Mouse (Mus musculus) limb, embryonic 12.5 days (tissue): ENCODE results near the gene Astn2. TPM values are rescaled to one million over a fixed set of nuclear protein-coding genes. Genes with fewer than 3 reads are reported as not detected.
A peak's percentile ranks its signal among the peaks of the same experiment; 100 is the strongest.

Source experiments
- ATAC-seq: fragments of 200-750 bp; cut with Nextera tagmentation; 2 replicates; pipeline ENCODE4 v1.8.0; 2017; ENCODE audit warnings: low read depth, moderate TSS enrichment; ENCODE audit not compliant: insufficient number of reproducible peaks, insufficient read depth, low FRiP score, low TSS enrichment
- H3K27ac ChIP-seq: fragments of 300-500 bp; sonication (generic); 2 replicates; pipeline ENCODE4 v1.5.1; 2016; ENCODE audit warnings: mild to moderate bottlenecking, moderate library complexity
- H3K27me3 ChIP-seq: fragments of 300-500 bp; sonication (generic); 2 replicates; pipeline ENCODE4 v1.6.1; 2016; ENCODE audit warnings: mild to moderate bottlenecking, moderate library complexity
- H3K36me3 ChIP-seq: fragments of 300-500 bp; sonication (generic); 2 replicates; pipeline ENCODE4 v1.6.1; 2016; ENCODE audit warnings: mild to moderate bottlenecking, moderate library complexity
- H3K4me1 ChIP-seq: fragments of 300-500 bp; sonication (generic); replicated peaks from 2 replicates; pipeline ENCODE4 v1.6.1; 2016
- H3K4me2 ChIP-seq: fragments of 300-500 bp; sonication (generic); 2 replicates; pipeline ENCODE4 v1.6.1; 2016; ENCODE audit warnings: mild to moderate bottlenecking, moderate library complexity
- H3K4me3 ChIP-seq: fragments of 300-500 bp; sonication (generic); replicated peaks from 2 replicates; pipeline ENCODE4 v1.5.1; 2016; ENCODE audit warnings: mild to moderate bottlenecking
- H3K9ac ChIP-seq: fragments of 300-500 bp; sonication (generic); replicated peaks from 2 replicates; pipeline ENCODE4 v1.6.1; 2016; ENCODE audit warnings: mild to moderate bottlenecking, moderate library complexity
- H3K9me3 ChIP-seq: fragments of 300-500 bp; sonication (generic); 2 replicates; pipeline ENCODE4 v1.6.1; 2016; ENCODE audit warnings: mild to moderate bottlenecking, moderate library complexity
- WGBS: fragments of 180-500 bp; shearing (Covaris S2); methylation state at CpG from one replicate; pipeline ENCODE4 v1.1.7; 2016; 5-methylcytosine and 5-hydroxymethylcytosine counted together
- polyA plus RNA-seq: library from polyadenylated mRNA; unstranded; fragments of >200 nt; fragmentation: Nextera tagmentation; extraction: Ambion mirVana; gene quantifications from 2 replicates; pipeline ENCODE4 v1.2.1, GENCODE M21; 2016

Gene Astn2
- polyA plus RNA-seq, 1 experiment from 2014 or later = 1.6 TPM

DNA sequence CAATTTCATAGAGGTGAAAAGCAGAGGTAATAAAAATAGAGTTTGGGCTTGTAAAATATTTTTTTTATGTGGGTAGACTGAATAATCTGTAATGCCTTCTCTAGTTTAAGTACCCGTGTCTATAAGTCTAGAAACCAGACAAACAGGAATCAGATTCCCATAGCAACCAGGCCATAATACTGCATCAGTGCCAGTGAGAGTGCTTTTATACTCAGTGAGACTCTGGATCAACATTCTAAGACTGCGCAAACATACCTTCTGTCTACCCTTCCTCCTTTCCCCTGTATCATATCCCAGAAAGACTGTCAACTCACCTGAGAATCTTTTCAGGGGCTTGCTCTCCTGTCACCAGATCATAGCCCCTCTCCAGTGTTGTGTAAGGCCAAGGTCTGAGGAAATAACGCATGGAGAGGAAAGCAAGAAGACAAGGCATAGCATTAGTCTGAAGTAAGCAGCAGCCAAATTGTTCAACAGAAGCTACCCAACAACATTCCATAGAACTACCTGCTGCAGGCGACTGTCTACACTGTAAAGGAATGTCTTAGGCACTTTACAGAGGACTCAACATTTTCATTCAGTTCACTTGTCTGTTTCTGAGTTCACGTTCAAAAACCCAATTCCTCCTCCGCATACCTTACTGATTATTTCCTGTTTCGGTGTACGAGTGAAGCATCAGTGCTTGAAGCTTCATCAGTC, 492.0 kb downstream of the Astn2 start:
- peak; percentile 80; the same call in 1 of the 2 replicates for ATAC-seq
- WGBS = 71% methylated on average over 8 of the region's 8 CpGs
- Histone ChIP-seq H3K4me2 (no peak overlapping the region), H3K9me3 (no peaks in the 10 kb centered on the region), H3K27ac (peak overlapping the region; percentile 54; the same call in 1 of the 2 replicates), H3K9ac (no peak overlapping the region), H3K27me3 (no peaks in the 10 kb centered on the region), H3K36me3 (no peaks in the 10 kb centered on the region), H3K4me3 (no peak overlapping the region), H3K4me1 (peaks cover 13% of the 10 kb centered on the region)

DNA sequence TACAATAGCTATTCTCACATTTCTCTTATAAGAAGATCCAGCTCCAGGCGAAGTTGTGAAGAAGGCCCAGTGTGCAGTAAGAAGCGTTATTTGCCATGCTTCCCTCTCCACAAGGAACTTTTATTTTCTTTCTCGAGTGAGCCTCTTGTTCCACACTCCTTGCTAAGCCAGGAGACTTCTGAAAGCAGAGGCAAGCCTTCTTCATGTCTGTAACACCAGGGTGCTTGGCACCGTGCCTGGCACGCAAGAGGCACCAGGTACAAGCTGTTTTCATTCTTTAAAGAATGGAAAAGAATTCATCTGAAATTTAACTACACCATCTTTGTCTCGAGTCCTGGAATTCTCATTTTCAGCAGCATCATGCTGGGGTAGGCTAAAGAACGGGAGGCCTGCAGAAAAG, 496.8 kb downstream of the Astn2 start:
- 70% methylated on average over 7 of the region's 7 CpGs for WGBS
- no peak overlapping the region for H3K9ac ChIP-seq
- H3K4me3 ChIP-seq = no peak overlapping the region
- H3K4me1 ChIP-seq = peaks cover 11% of the 10 kb centered on the region
- no peaks in the 10 kb centered on the region for H3K36me3 ChIP-seq
- no peak overlapping the region for H3K4me2 ChIP-seq
- no peak overlapping the region for H3K27ac ChIP-seq
- no peaks in the 10 kb centered on the region for H3K9me3 ChIP-seq
- H3K27me3 ChIP-seq = no peaks in the 10 kb centered on the region
- no peak for ATAC-seq

DNA sequence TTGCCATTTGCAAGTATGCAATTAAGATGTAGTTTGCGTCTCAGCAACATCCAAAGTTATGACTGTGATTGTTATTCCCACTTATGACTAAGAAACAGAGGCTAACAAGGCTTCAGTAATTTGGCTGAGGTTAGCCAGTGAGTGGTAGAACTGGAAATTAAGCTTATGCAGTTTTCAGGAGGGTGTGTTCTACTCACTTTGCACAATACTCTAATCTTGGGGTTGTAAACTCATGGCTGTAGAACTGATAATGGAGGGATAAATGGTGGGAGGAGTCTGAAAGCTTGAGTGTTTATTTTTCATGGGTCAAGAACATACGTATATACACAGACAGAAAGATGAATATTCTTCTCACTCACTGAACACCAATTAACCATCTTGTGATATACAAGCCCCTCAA, 499.4 kb downstream of the Astn2 start:
- Histone ChIP-seq H3K9me3 (no peaks in the 10 kb centered on the region), H3K4me1 (no peaks in the 10 kb centered on the region; the same call in 1 of the 2 replicates), H3K27me3 (no peaks in the 10 kb centered on the region), H3K9ac (no peak overlapping the region), H3K4me3 (no peak overlapping the region), H3K36me3 (no peaks in the 10 kb centered on the region), H3K27ac (no peak overlapping the region), H3K4me2 (no peak overlapping the region)
- ATAC-seq = no peak
- 82% methylated on average over 2 of the region's 2 CpGs for WGBS

DNA sequence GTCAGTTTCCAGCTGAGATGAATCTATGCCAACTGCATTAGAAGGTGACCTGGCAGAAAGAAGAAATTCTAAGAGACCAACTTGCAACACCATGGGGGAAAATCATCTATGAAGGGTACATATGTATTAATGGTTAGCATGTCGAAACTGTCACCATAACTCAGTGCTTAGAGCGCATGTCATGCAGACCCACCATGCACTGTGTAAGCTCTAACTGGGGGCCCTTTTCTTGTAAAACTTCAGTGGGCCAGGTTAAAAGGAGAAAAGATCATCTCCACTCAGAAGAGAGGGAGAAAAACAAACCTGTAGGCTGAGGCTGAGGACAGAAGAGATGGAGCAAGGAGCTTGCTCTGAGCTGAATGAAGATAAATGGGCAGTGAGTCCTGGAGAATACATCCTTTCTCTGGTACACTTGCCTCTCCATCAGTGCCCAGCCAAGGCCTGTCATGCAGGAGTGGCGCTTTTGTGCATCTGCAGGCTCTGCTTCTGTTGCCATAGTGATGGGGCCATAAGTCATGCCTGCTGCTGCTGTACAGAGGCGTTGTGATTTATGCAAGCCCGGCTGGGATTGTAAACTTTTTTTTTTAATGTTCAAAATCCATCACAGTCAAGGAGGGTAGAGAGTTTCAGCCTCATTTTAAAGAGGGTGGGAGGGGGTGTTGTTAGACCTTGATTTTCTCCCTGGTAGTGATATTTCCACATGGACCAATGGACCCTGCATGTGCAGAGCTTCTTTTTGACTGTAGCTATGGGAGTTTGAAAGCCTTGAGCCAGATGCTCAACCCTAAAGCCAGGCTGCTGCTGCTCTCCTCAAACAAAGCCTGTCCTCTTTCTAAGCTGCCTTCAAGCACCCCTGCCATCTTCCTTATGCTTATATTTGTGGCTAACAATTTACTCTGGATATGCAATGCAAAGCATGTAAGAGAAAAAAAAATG, 508.1 kb downstream of the Astn2 start:
- H3K36me3 ChIP-seq = no peaks in the 10 kb centered on the region
- peaks cover 8% of the 10 kb centered on the region for H3K4me1 ChIP-seq
- no peak overlapping the region for H3K9ac ChIP-seq
- H3K4me3 ChIP-seq = no peak overlapping the region
- WGBS = 36% methylated on average over 5 of the region's 5 CpGs
- no peak overlapping the region for H3K4me2 ChIP-seq
- H3K27me3 ChIP-seq = 0 out of 2 replicates have a peak, but pooled peaks cover 3% of the 10 kb centered on the region
- peak; percentile 91 for ATAC-seq
- H3K27ac ChIP-seq = no peak overlapping the region
- no peaks in the 10 kb centered on the region for H3K9me3 ChIP-seq

DNA sequence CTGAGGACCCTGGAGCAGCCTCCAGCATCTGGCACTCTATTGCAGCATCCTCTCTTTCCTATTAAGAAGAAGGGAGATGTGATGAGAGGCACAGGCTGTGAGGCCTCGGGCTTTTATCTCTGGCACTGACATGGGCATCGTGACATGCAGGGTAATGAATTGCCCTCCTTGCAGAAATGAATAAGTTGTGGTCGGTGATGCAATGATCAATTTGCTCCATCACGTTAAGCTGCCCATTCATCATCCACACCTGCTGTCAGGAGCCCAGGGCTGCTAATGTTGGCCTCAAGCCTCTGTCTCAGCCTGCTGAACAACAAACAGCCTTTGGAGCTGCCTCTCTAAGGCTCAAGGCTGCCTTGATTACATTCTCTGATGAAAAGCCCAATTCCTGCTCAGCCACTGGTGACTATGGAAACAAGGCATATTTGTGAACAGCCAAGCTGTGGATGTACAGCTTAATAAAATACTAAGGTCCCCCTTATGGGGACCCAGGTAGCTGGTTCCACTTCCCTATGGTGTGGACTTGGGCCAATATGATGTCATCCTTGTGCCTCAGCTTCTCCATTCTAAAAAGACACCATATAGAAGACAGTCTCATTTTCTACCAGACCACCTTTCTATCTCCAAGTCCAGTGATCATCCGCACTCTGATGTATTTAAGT, 515.9 kb downstream of the Astn2 start:
- H3K4me3 ChIP-seq = no peak overlapping the region
- 43% methylated on average over 5 of the region's 5 CpGs for WGBS
- H3K36me3 ChIP-seq = no peaks in the 10 kb centered on the region
- ATAC-seq = no peak
- H3K4me1 ChIP-seq = no peaks in the 10 kb centered on the region
- no peak overlapping the region for H3K4me2 ChIP-seq
- H3K27me3 ChIP-seq = no peaks in the 10 kb centered on the region
- no peak overlapping the region for H3K27ac ChIP-seq
- H3K9ac ChIP-seq = no peak overlapping the region
- H3K9me3 ChIP-seq = no peaks in the 10 kb centered on the region

DNA sequence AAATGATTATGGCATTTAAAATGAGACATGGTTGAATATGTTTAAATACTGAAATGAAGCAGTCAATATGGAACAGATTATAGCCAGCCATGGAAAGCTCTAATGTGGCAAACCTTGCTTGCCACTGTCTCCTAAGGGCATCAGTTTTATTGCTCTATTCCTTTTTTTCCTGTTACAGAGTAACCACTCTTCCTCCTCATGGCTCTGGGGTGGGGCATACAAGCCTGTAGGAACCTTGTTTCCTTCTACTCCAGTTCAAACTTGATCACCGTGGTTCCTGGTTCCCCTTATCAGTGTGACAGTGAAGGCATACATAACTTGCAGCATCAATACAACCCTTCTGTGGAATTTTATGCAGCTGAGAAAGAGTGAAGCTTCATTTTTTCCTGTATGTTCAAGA, 517.5 kb downstream of the Astn2 start:
- WGBS = 76% methylated on average over 1 of the region's 1 CpGs
- Histone ChIP-seq H3K9me3 (no peaks in the 10 kb centered on the region), H3K4me2 (no peak overlapping the region), H3K4me3 (no peak overlapping the region), H3K27me3 (no peaks in the 10 kb centered on the region), H3K36me3 (no peaks in the 10 kb centered on the region), H3K4me1 (no peaks in the 10 kb centered on the region), H3K9ac (no peak overlapping the region), H3K27ac (no peak overlapping the region)
- ATAC-seq = no peak

DNA sequence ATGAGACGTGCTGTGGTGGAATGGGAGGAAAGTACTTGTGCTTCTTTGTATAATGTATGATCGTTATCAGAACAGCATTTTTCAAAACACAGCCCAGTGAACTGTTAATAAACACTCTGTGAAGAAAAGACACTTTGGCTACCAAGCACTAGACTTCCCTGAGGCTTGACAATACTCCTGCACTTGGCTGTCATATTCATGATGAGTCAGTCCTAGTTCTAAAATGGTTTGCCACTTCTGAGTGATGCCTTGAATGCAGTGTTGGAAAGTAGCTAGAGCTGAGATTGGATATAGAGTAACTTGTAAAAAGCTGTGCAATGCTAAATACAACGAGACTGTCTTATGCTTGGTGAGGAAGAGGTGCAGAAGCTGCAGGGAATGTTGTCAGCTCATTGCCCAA, 518.5 kb downstream of the Astn2 start:
- no peaks in the 10 kb centered on the region for H3K27me3 ChIP-seq
- H3K27ac ChIP-seq = no peak overlapping the region
- ATAC-seq = no peak
- H3K4me1 ChIP-seq = no peaks in the 10 kb centered on the region
- no peak overlapping the region for H3K9ac ChIP-seq
- H3K36me3 ChIP-seq = no peaks in the 10 kb centered on the region
- 77% methylated on average over 3 of the region's 3 CpGs for WGBS
- H3K4me3 ChIP-seq = no peak overlapping the region
- H3K4me2 ChIP-seq = no peak overlapping the region
- no peaks in the 10 kb centered on the region for H3K9me3 ChIP-seq

DNA sequence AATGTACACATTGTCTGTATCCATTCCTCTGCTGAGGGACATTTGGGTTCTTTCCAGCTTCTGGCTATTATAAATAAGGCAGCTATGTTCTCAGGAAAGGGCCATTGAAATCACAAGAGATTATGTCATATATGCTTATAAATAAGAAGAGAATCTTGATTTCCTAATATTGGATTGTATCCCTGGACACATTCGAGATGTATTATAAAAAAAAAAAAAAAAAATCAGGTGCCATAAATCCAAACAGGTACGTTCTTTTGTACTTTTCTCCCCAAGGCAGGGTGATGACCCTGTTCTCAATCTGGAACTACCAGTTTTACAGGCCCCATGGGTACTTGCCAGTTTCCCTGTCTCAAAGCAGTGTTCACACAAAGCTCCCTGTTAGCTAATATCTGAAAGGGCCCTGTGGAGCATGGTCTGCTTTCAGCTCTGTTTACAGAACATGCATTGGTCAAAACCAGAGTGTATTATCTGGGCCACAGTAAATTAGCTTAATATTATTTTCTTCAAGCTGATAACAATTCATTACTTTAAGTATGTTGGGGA, 530.1 kb downstream of the Astn2 start:
- H3K4me3 ChIP-seq = no peak overlapping the region
- no peak overlapping the region for H3K27ac ChIP-seq
- H3K4me2 ChIP-seq = no peak overlapping the region
- no peaks in the 10 kb centered on the region for H3K27me3 ChIP-seq
- no peak for ATAC-seq
- no peak overlapping the region for H3K9ac ChIP-seq
- no peaks in the 10 kb centered on the region for H3K36me3 ChIP-seq
- no peaks in the 10 kb centered on the region for H3K9me3 ChIP-seq
- WGBS = 76% methylated on average over 2 of the region's 2 CpGs
- H3K4me1 ChIP-seq = no peaks in the 10 kb centered on the region

DNA sequence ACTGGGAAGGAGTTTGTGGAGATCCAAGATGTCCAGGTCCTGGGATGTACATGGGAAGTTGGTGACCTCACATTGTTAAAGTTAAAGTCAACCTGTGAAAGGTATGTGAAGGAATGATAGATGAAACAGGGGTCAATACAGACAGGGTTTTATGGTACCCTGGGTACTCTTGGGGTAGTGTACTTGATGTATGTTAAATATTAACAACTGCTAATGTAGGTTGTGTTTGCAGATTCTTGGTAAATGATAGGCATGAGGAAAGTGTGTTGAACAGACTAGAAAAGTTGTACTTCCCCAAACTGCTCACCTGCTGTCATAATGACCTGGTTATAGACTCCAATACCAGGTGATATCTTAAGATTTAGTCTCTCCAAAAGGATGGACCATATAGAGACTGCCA, 539.9 kb downstream of the Astn2 start:
- no peak overlapping the region for H3K4me2 ChIP-seq
- H3K27ac ChIP-seq = no peak overlapping the region

DNA sequence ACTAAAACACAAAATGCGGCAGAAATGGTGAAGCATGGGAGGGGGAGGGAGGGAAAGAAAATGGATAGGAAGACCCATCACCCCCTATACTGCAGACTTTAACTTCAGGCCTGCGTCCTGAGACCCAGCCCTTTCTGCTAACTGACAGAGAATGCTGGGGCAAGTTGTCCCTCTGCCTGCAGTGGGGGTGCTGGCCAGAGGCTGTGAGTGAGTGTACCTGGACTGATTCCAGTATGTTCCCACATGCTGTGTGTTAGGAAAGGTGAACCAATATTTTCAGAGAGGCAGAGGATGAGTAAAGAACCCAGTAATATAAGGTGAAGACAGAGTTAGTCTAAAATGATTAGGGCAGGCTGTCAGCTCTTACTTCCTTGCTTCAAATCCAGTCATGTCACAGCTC, 561.2 kb downstream of the Astn2 start:
- Histone ChIP-seq H3K36me3 (no peaks in the 10 kb centered on the region), H3K4me3 (no peak overlapping the region), H3K27me3 (no peaks in the 10 kb centered on the region), H3K27ac (no peak overlapping the region), H3K4me1 (no peaks in the 10 kb centered on the region), H3K9me3 (no peaks in the 10 kb centered on the region), H3K4me2 (no peak overlapping the region), H3K9ac (no peak overlapping the region)
- 57% methylated on average over 2 of the region's 2 CpGs for WGBS
- ATAC-seq = no peak

More for the DNA sequence above, 539.9 kb downstream of the Astn2 start:
- Histone ChIP-seq H3K27me3 (no peaks in the 10 kb centered on the region), H3K9ac (no peak overlapping the region), H3K9me3 (no peaks in the 10 kb centered on the region), H3K36me3 (no peaks in the 10 kb centered on the region), H3K4me3 (no peak overlapping the region), H3K4me1 (no peaks in the 10 kb centered on the region)
- no peak for ATAC-seq

DNA sequence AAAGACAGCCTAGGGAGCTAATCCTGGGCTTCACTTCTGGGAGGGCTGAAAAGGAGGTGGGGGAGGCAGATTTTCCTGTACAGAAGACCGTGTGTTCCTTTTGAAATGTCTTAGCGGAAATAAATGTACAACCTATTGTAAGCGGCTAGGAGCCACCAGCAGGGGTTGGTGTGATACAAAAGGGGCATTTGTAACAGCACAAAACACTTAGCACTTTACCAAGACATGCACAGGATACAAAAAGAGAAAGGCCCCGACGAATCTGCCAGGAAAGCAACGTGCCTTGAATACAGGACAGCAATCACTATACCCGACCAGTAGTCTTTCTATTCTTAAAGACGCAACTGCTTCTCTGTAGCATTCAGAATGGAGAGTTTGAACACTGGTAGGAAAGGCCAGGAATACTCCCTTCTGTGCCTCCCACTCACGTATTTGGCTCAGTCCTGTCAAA, 564.8 kb downstream of the Astn2 start:
- H3K4me3 ChIP-seq = no peak overlapping the region
- no peaks in the 10 kb centered on the region for H3K36me3 ChIP-seq
- no peaks in the 10 kb centered on the region for H3K4me1 ChIP-seq
- H3K9me3 ChIP-seq = no peaks in the 10 kb centered on the region
- H3K27me3 ChIP-seq = no peaks in the 10 kb centered on the region
- H3K27ac ChIP-seq = no peak overlapping the region
- ATAC-seq = no peak
- no peak overlapping the region for H3K9ac ChIP-seq
- H3K4me2 ChIP-seq = no peak overlapping the region
- 87% methylated on average over 9 of the region's 9 CpGs for WGBS
